Mouse (Mus musculus): ENCODE results near the gene St6galnac6. TPM values are rescaled to one million over a fixed set of nuclear protein-coding genes. Genes with fewer than 3 reads are reported as not detected.
A peak's percentile ranks its signal among the peaks of the same experiment; 100 is the strongest.

The St6galnac6 gene
- polyA plus RNA-seq, 1 experiment: 25.7 TPM

GRCm38 (mm10) chr2:32602600-32603054 is 3.1 kb downstream of the St6galnac6 start:
- WGBS: under 1% methylated on average over 11 of the region's 11 CpGs
- peak; percentile 93 for TF ChIP-seq CTCF (IDR thresholded peaks at IDR 0.05; ENCODE audit: control insufficient read depth, insufficient read depth, low read length)
- no peak for TF ChIP-seq POLR2A (IDR thresholded peaks at IDR 0.05; ENCODE audit: borderline replicate concordance, control insufficient read depth, low read depth, low read length)
- Histone ChIP-seq H3K4me1 (ENCODE audit: control insufficient read depth, insufficient read depth, low read length) (peaks cover 1% of the 10 kb centered on the region; the same call in 1 of the 2 replicates), H3K27ac (ENCODE audit: control insufficient read depth, insufficient read depth, low read depth, low read length, poor library complexity) (no peak overlapping the region), H3K4me3 (replicated peaks; ENCODE audit: control insufficient read depth, low read depth, low read length) (peak overlapping the region; percentile 54)

GRCm38 (mm10) chr2:32604631-32605030 is 5.1 kb downstream of the St6galnac6 start:
- no peak overlapping the region for H3K27ac ChIP-seq (ENCODE audit: control insufficient read depth, insufficient read depth, low read depth, low read length, poor library complexity)
- H3K4me1 ChIP-seq (ENCODE audit: control insufficient read depth, insufficient read depth, low read length): peaks cover 1% of the 10 kb centered on the region; the same call in 1 of the 2 replicates
- H3K4me3 ChIP-seq (replicated peaks; ENCODE audit: control insufficient read depth, low read depth, low read length): no peak overlapping the region
- TF ChIP-seq POLR2A (IDR thresholded peaks at IDR 0.05; ENCODE audit: borderline replicate concordance, control insufficient read depth, low read depth, low read length) (no peak), CTCF (IDR thresholded peaks at IDR 0.05; ENCODE audit: control insufficient read depth, insufficient read depth, low read length) (no peak)
- 69% methylated on average over 10 of the region's 10 CpGs for WGBS

GRCm38 (mm10) chr2:32606161-32607142 is 6.9 kb downstream of the St6galnac6 start:
- H3K27ac ChIP-seq (ENCODE audit: control insufficient read depth, insufficient read depth, low read depth, low read length, poor library complexity): peak overlapping the region; percentile 75; the same call in 1 of the 2 replicates
- no peak for TF ChIP-seq POLR2A (IDR thresholded peaks at IDR 0.05; ENCODE audit: borderline replicate concordance, control insufficient read depth, low read depth, low read length)
- peak; percentile 57 for TF ChIP-seq CTCF (IDR thresholded peaks at IDR 0.05; ENCODE audit: control insufficient read depth, insufficient read depth, low read length)

GRCm38 (mm10) chr2:32607262-32607947 is 7.9 kb downstream of the St6galnac6 start:
- no peaks in the 10 kb centered on the region; the same call in 1 of the 2 replicates for H3K4me1 ChIP-seq (ENCODE audit: control insufficient read depth, insufficient read depth, low read length)
- TF ChIP-seq POLR2A (IDR thresholded peaks at IDR 0.05; ENCODE audit: borderline replicate concordance, control insufficient read depth, low read depth, low read length) (no peak), CTCF (IDR thresholded peaks at IDR 0.05; ENCODE audit: control insufficient read depth, insufficient read depth, low read length) (no peak)
- peak overlapping the region; percentile 75 for H3K27ac ChIP-seq (ENCODE audit: control insufficient read depth, insufficient read depth, low read depth, low read length, poor library complexity)
- H3K4me3 ChIP-seq (replicated peaks; ENCODE audit: control insufficient read depth, low read depth, low read length): peak overlapping the region; percentile 51
- under 1% methylated on average over 34 of the region's 34 CpGs for WGBS

More at GRCm38 (mm10) chr2:32606161-32607142, 6.9 kb downstream of the St6galnac6 start:
- WGBS: 14% methylated on average over 55 of the region's 55 CpGs
- H3K4me1 ChIP-seq (ENCODE audit: control insufficient read depth, insufficient read depth, low read length): peaks cover 1% of the 10 kb centered on the region; the same call in 1 of the 2 replicates
- H3K4me3 ChIP-seq (replicated peaks; ENCODE audit: control insufficient read depth, low read depth, low read length): peak overlapping the region; percentile 51

GRCm38 (mm10) chr2:32608141-32608777 is 8.8 kb downstream of the St6galnac6 start:
- Histone ChIP-seq H3K4me3 (replicated peaks; ENCODE audit: control insufficient read depth, low read depth, low read length) (peak overlapping the region; percentile 44), H3K27ac (ENCODE audit: control insufficient read depth, insufficient read depth, low read depth, low read length, poor library complexity) (peak overlapping the region; percentile 27; the same call in 1 of the 2 replicates), H3K4me1 (ENCODE audit: control insufficient read depth, insufficient read depth, low read length) (no peaks in the 10 kb centered on the region; the same call in 1 of the 2 replicates)
- TF ChIP-seq POLR2A (IDR thresholded peaks at IDR 0.05; ENCODE audit: borderline replicate concordance, control insufficient read depth, low read depth, low read length): no peak; the same call in 1 of the 2 replicates
- no peak for TF ChIP-seq CTCF (IDR thresholded peaks at IDR 0.05; ENCODE audit: control insufficient read depth, insufficient read depth, low read length)
- 1% methylated on average over 25 of the region's 25 CpGs for WGBS

DNA sequence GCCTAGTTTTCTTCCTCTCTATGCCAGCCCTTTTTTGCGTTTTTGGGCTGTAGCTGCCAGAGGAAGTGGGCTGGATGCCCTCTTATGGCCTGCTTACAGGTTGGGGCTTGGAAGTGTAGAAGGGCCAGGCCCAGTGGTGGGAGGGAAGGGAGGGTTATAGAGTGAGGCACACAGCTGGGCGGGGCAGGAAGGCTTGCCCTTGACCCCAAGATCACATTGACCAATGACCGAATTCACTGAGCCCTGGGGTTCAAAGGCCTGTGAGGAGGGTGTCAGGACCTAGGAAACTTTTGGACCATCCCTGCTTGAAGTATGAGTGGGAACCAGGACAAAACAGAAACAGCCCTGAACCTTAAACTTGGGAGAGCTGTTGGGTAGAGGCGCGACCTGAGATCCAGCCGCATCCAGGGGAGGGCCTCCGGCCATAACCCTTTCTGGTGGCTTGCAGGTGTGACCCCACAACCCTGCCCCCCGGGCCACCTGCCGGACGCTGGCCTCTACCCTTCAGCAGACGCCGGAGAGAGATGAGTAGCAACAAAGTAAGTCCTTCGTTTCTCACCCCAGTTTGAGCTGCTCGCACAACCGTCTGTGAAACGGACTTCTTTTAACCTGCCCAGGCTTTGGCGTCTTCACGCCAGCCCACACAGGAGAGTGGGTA is 9.4 kb downstream of the St6galnac6 start:
- TF ChIP-seq POLR2A (IDR thresholded peaks at IDR 0.05; ENCODE audit: borderline replicate concordance, control insufficient read depth, low read depth, low read length) (no peak; the same call in 1 of the 2 replicates), CTCF (IDR thresholded peaks at IDR 0.05; ENCODE audit: control insufficient read depth, insufficient read depth, low read length) (no peak)
- Histone ChIP-seq H3K4me1 (ENCODE audit: control insufficient read depth, insufficient read depth, low read length) (no peaks in the 10 kb centered on the region; the same call in 1 of the 2 replicates), H3K27ac (ENCODE audit: control insufficient read depth, insufficient read depth, low read depth, low read length, poor library complexity) (peak overlapping the region; percentile 5; the same call in 1 of the 2 replicates), H3K4me3 (replicated peaks; ENCODE audit: control insufficient read depth, low read depth, low read length) (peak overlapping the region; percentile 7)
- 52% methylated on average over 18 of the region's 18 CpGs for WGBS

GRCm38 (mm10) chr2:32610610-32611229 is 11.2 kb downstream of the St6galnac6 start:
- H3K4me3 ChIP-seq (replicated peaks; ENCODE audit: control insufficient read depth, low read depth, low read length): peak overlapping the region; percentile 29
- H3K4me1 ChIP-seq (ENCODE audit: control insufficient read depth, insufficient read depth, low read length): no peaks in the 10 kb centered on the region; the same call in 1 of the 2 replicates
- WGBS: 18% methylated on average over 23 of the region's 23 CpGs
- no peak for TF ChIP-seq CTCF (IDR thresholded peaks at IDR 0.05; ENCODE audit: control insufficient read depth, insufficient read depth, low read length)
- no peak for TF ChIP-seq POLR2A (IDR thresholded peaks at IDR 0.05; ENCODE audit: borderline replicate concordance, control insufficient read depth, low read depth, low read length)
- no peak overlapping the region for H3K27ac ChIP-seq (ENCODE audit: control insufficient read depth, insufficient read depth, low read depth, low read length, poor library complexity)
